Mouse (Mus musculus): Measurements from ENCODE around the gene Lmbr1l.

The Lmbr1l gene

GRCm38 (mm10) chr15:98869342-98870178 is 48.5 kb downstream of the Lmbr1l start:
- DNase-seq (ENCODE audit: low read depth), result no peak

GRCm38 (mm10) chr15:98868346-98869063 is 49.5 kb downstream of the Lmbr1l start:
- no peak for DNase-seq (ENCODE audit: low read depth)

- no peak for DNase-seq (ENCODE audit: low read depth)
These were observed 50.7 kb downstream of the Lmbr1l start for GRCm38 (mm10) chr15:98867321-98867720.

GRCm38 (mm10) chr15:98866501-98866900 is 51.5 kb downstream of the Lmbr1l start:
- no peak for DNase-seq (ENCODE audit: low read depth)

- no peak for DNase-seq (ENCODE audit: low read depth)
These were observed 52.3 kb downstream of the Lmbr1l start for GRCm38 (mm10) chr15:98865771-98866170.

GRCm38 (mm10) chr15:98864951-98865350 is 53.1 kb downstream of the Lmbr1l start:
- no peak for DNase-seq (ENCODE audit: low read depth)

GRCm38 (mm10) chr15:98863451-98863958 is 54.5 kb downstream of the Lmbr1l start:
- DNase-seq (ENCODE audit: low read depth), result no peak

- DNase-seq (ENCODE audit: low read depth), result no peak
These were observed 56.2 kb downstream of the Lmbr1l start for GRCm38 (mm10) chr15:98861701-98862410.

- no peak for DNase-seq (ENCODE audit: low read depth)
These were observed 57.1 kb downstream of the Lmbr1l start for GRCm38 (mm10) chr15:98860921-98861320.

GRCm38 (mm10) chr15:98859319-98860043 is 58.5 kb downstream of the Lmbr1l start:
- DNase-seq (ENCODE audit: low read depth), result no peak

- DNase-seq (ENCODE audit: low read depth), result no peak
These were observed 63.8 kb downstream of the Lmbr1l start for GRCm38 (mm10) chr15:98854214-98854613.
